Mouse (Mus musculus) bone marrow, adult 2 months (tissue): ENCODE measurements around the gene Sppl3. TPM values are rescaled to one million over a fixed set of nuclear protein-coding genes. Genes with fewer than 3 reads are reported as not detected.

Experiments
- H3K27ac ChIP-seq: fragments of 200-500 bp; 2 replicates; pipeline ENCODE4 v1.5.1; 2012; ENCODE audit warnings: low read depth, mild to moderate bottlenecking, control low read depth, inconsistent platforms, low read length; ENCODE audit not compliant: control insufficient read depth, poor library complexity, insufficient read depth
- H3K4me1 ChIP-seq: fragments of 200-500 bp; 2 replicates; pipeline ENCODE4 v1.6.1; 2011; ENCODE audit warnings: low read length; ENCODE audit not compliant: control insufficient read depth, insufficient read depth
- H3K4me3 ChIP-seq: fragments of 200-500 bp; replicated peaks from 2 replicates; pipeline ENCODE3; 2011; ENCODE audit warnings: mild to moderate bottlenecking, low read depth, low read length, control low read depth; ENCODE audit not compliant: control insufficient read depth
- CTCF ChIP-seq: fragments of 200-500 bp; IDR thresholded peaks from 2 replicates; pipeline ENCODE4 v1.5.1; 2011; ENCODE audit warnings: low read length, control low read depth; ENCODE audit not compliant: control insufficient read depth, insufficient read depth
- POLR2A ChIP-seq: fragments of 200-500 bp; IDR thresholded peaks from 2 replicates; pipeline ENCODE4 v1.6.1; 2011; ENCODE audit warnings: low read depth, mild to moderate bottlenecking, control low read depth, low read length, borderline replicate concordance; ENCODE audit not compliant: control insufficient read depth
- WGBS: fragments of 180-500 bp; shearing (Covaris S2); methylation state at CpG from one replicate; pipeline ENCODE4 v1.1.7; 2018; 5-methylcytosine and 5-hydroxymethylcytosine counted together
- polyA plus RNA-seq: library from polyadenylated mRNA; stranded (reverse); fragments of >200 nt; gene quantifications from 2 replicates; pipeline ENCODE4 v1.2.4, GENCODE M21; 2011; ENCODE audit warnings: low replicate concordance; ENCODE audit not compliant: missing spikeins, insufficient read depth, insufficient read length

Sppl3 gene
- polyA plus RNA-seq, 1 experiment = 44.8 TPM

- Histone ChIP-seq H3K27ac (no peak overlapping the region), H3K4me3 (no peak overlapping the region), H3K4me1 (peaks cover 2% of the 10 kb centered on the region)
- 83% methylated on average over 6 of the region's 6 CpGs for WGBS
- TF ChIP-seq CTCF (no peak), POLR2A (no peak)
Observed at GRCm38 (mm10) chr5:115145976-115146746, 135.2 kb downstream of the Sppl3 start.

DNA sequence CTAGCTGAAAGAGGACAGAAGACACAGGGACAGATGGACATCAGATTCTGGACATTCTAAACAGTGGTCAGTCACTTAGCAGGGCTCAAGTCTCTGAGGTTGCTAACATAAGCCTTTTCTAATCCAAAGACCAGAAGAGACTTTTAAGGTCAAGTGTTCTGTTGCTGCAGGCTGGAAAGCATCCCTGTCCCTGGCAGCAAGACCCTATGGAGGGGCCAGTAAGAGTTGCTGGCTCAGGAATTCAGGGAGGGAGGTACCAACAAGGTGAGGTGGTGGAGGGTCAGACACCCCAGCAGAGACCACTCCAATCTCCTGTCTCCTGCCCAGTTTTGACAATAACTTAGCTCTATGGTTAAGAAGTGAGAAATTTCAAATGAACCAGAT lies 135.8 kb downstream of the Sppl3 start:
- TF ChIP-seq CTCF = no peak
- TF ChIP-seq POLR2A = no peak
- H3K4me1 ChIP-seq = peaks cover 4% of the 10 kb centered on the region
- H3K4me3 ChIP-seq = no peak overlapping the region
- H3K27ac ChIP-seq = no peak overlapping the region

GRCm38 (mm10) chr5:115147388-115147787 lies 136.5 kb downstream of the Sppl3 start:
- no peak overlapping the region for H3K27ac ChIP-seq
- TF ChIP-seq CTCF (no peak), POLR2A (no peak)
- H3K4me1 ChIP-seq = peaks cover 4% of the 10 kb centered on the region
- H3K4me3 ChIP-seq = no peak overlapping the region
- WGBS = 81% methylated on average over 3 of the region's 3 CpGs

GRCm38 (mm10) chr5:115148378-115148777 lies 137.4 kb downstream of the Sppl3 start:
- TF ChIP-seq CTCF (no peak), POLR2A (no peak)
- Histone ChIP-seq H3K4me3 (no peak overlapping the region), H3K4me1 (peaks cover 6% of the 10 kb centered on the region), H3K27ac (no peak overlapping the region)
- WGBS = 85% methylated on average over 8 of the region's 8 CpGs

Other genes with a start within 250 kb of the Sppl3 start
- gene Ankrd13a, start 236.5 kb upstream of the Sppl3 start, polyA plus RNA-seq = 60.5 and 99.2 TPM in 2 replicates
- gene Git2, start 235.6 kb upstream of the Sppl3 start, polyA plus RNA-seq = 33.6 and 52.4 TPM in 2 replicates
- gene 1500011B03Rik, start 187.7 kb upstream of the Sppl3 start, polyA plus RNA-seq = 16.9 and 25.3 TPM in 2 replicates
- gene 4930519G04Rik, start 157.5 kb upstream of the Sppl3 start, polyA plus RNA-seq = not detected in 2 replicates
- not detected in 2 replicates for gene Gm9936, start 152.5 kb upstream of the Sppl3 start, polyA plus RNA-seq
- 37.0 and 44.3 TPM in 2 replicates for gene Oasl2, start 114.2 kb upstream of the Sppl3 start, polyA plus RNA-seq
- gene Oasl1, start 87.9 kb upstream of the Sppl3 start, polyA plus RNA-seq = 8.7 and 13.5 TPM in 2 replicates
- 9.7 and 15.9 TPM in 2 replicates for gene 2210016L21Rik, start 69.0 kb upstream of the Sppl3 start, polyA plus RNA-seq
- gene Hnf1a, start 40.0 kb upstream of the Sppl3 start, polyA plus RNA-seq = not detected in 2 replicates
- not detected in 2 replicates for gene Gm10401, start 87.2 kb downstream of the Sppl3 start, polyA plus RNA-seq
- gene Acads, start 108.2 kb downstream of the Sppl3 start, polyA plus RNA-seq = 12.0 and 23.7 TPM in 2 replicates
- gene Unc119b, start 123.8 kb downstream of the Sppl3 start, polyA plus RNA-seq = 3.7 and 7.8 TPM in 2 replicates
- gene Mlec, start 147.0 kb downstream of the Sppl3 start, polyA plus RNA-seq = 25.2 and 56.9 TPM in 2 replicates
- not detected in 2 replicates for gene Cabp1, start 183.2 kb downstream of the Sppl3 start, polyA plus RNA-seq
- 67.1 and 96.1 TPM in 2 replicates for gene Pop5, start 224.7 kb downstream of the Sppl3 start, polyA plus RNA-seq